Mouse (Mus musculus): ENCODE measurements around the gene Abtb2. TPM values are rescaled to one million over a fixed set of nuclear protein-coding genes. Genes with fewer than 3 reads are reported as not detected.

Abtb2 gene
- polyA plus RNA-seq, 1 experiment from 2014 or later = 5.6 TPM

DNA sequence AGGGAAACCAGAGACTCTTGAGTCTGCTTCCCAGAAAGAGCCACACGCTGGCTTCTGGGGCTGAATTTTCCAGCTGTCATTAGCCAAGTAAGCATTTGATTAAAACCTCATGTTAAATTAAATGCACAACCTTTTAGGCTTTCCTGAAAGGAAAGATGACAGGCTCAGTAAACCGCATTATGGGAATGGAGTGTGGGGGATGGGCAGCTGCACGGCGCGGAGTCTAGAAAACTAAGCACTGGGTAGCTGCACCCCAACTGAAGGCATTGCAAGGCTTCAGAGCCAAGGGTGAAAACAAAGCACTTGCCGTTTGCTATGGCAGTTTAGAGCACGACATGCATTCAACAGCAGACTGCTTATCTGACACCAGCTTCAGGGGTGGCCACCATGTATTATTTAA is 2.1 kb downstream of the Abtb2 start:
- Histone ChIP-seq H3K4me1 (replicated peaks; ENCODE audit: insufficient read depth, low read length) (peaks cover 40% of the 10 kb centered on the region; the same call in 1 of the 2 replicates), H3K36me3 (ENCODE audit: insufficient read depth, low read length) (no peaks in the 10 kb centered on the region), H3K9me3 (replicated peaks; ENCODE audit: low read length) (no peaks in the 10 kb centered on the region), H3K4me2 (ENCODE audit: low read length) (peak overlapping the region; percentile 99), H3K27ac (no peak overlapping the region), H3K9ac (ENCODE audit: low read depth, low read length) (peak overlapping the region; percentile 65; the same call in 1 of the 2 replicates), H3K27me3 (ENCODE audit: insufficient read depth, low read length) (no peaks in the 10 kb centered on the region), H3K4me3 (replicated peaks; ENCODE audit: low read depth, low read length) (peak overlapping the region; percentile 62)
- no peak for TF ChIP-seq CTCF (IDR thresholded peaks at IDR 0.05; ENCODE audit: low read depth)
- 31% methylated on average over 7 of the region's 7 CpGs for WGBS
- ATAC-seq (replicated peaks; ENCODE audit: low FRiP score, low read depth) (no peak), DNase-seq (ENCODE audit: low spot score) (no peak)

GRCm38 (mm10) chr2:103569716-103570115 is 3.6 kb downstream of the Abtb2 start:
- H3K9me3 ChIP-seq (replicated peaks; ENCODE audit: low read length) = no peaks in the 10 kb centered on the region
- no peak for TF ChIP-seq CTCF (IDR thresholded peaks at IDR 0.05; ENCODE audit: low read depth)
- DNase-seq (ENCODE audit: low spot score) = no peak
- no peak overlapping the region for H3K9ac ChIP-seq (ENCODE audit: low read depth, low read length)
- no peak overlapping the region for H3K4me3 ChIP-seq (replicated peaks; ENCODE audit: low read depth, low read length)
- H3K27me3 ChIP-seq (ENCODE audit: insufficient read depth, low read length) = no peaks in the 10 kb centered on the region
- peaks cover 40% of the 10 kb centered on the region; the same call in 1 of the 2 replicates for H3K4me1 ChIP-seq (replicated peaks; ENCODE audit: insufficient read depth, low read length)
- H3K36me3 ChIP-seq (ENCODE audit: insufficient read depth, low read length) = no peaks in the 10 kb centered on the region
- 0 out of 2 replicates have a peak overlapping the region, but pooled peaks have one; percentile 7 for H3K4me2 ChIP-seq (ENCODE audit: low read length)
- no peak for ATAC-seq (replicated peaks; ENCODE audit: low FRiP score, low read depth)
- 48% methylated on average over 1 of the region's 1 CpGs for WGBS
- H3K27ac ChIP-seq = no peak overlapping the region

DNA sequence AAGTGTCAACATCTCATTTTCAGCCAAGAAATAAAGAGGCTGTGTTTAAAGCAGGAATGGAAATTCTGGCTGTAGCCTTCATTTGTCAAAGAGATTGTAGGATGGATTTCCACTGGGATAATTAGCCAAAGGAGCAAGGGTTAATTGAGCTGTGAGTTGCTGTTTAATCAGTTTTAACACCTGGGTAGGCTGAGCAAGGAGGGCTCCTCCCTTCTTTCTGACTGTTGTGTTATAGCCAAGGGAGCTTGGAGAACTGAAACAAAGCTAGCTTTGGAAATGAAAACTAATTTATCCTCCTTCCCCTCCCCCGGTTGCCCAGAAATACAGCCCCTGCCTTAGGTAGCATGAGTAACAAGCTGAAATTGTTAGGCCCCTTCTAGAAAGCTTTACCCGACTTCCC is 6.2 kb downstream of the Abtb2 start:
- H3K27ac ChIP-seq = no peak overlapping the region
- no peak for ATAC-seq (replicated peaks; ENCODE audit: low FRiP score, low read depth)
- no peaks in the 10 kb centered on the region for H3K36me3 ChIP-seq (ENCODE audit: insufficient read depth, low read length)
- H3K4me3 ChIP-seq (replicated peaks; ENCODE audit: low read depth, low read length) = no peak overlapping the region
- no peak overlapping the region for H3K9ac ChIP-seq (ENCODE audit: low read depth, low read length)
- H3K27me3 ChIP-seq (ENCODE audit: insufficient read depth, low read length) = no peaks in the 10 kb centered on the region
- no peak for DNase-seq (ENCODE audit: low spot score)
- no peaks in the 10 kb centered on the region for H3K9me3 ChIP-seq (replicated peaks; ENCODE audit: low read length)
- no peak for TF ChIP-seq CTCF (IDR thresholded peaks at IDR 0.05; ENCODE audit: low read depth)
- peaks cover 26% of the 10 kb centered on the region; the same call in 1 of the 2 replicates for H3K4me1 ChIP-seq (replicated peaks; ENCODE audit: insufficient read depth, low read length)
- no peak overlapping the region for H3K4me2 ChIP-seq (ENCODE audit: low read length)
- 39% methylated on average over 2 of the region's 2 CpGs for WGBS

DNA sequence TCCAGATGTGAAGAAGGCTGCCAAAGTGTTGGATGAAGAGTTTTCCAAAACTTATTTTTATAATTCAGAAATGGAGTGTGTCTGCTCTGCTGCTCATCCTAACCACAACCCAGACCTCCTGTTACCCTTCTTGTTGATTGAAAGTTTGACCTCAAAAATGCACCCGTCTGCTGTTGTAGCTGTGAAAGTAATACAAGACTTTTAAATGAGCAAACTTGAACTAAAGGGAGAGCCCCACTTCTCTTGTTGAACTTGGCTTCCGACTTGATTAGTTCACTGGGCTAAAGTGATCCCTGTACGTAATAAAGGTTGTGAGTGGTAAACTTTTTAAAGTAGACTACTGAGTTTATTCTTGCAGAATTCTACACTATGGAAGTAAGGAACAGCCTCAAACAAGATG is 10.3 kb downstream of the Abtb2 start:
- H3K9ac ChIP-seq (ENCODE audit: low read depth, low read length) = no peak overlapping the region
- no peak overlapping the region for H3K4me2 ChIP-seq (ENCODE audit: low read length)
- no peak overlapping the region for H3K27ac ChIP-seq
- no peaks in the 10 kb centered on the region for H3K36me3 ChIP-seq (ENCODE audit: insufficient read depth, low read length)
- ATAC-seq (replicated peaks; ENCODE audit: low FRiP score, low read depth) = no peak
- H3K4me1 ChIP-seq (replicated peaks; ENCODE audit: insufficient read depth, low read length) = peaks cover 13% of the 10 kb centered on the region; the same call in 1 of the 2 replicates
- no peak for TF ChIP-seq CTCF (IDR thresholded peaks at IDR 0.05; ENCODE audit: low read depth)
- no peaks in the 10 kb centered on the region for H3K27me3 ChIP-seq (ENCODE audit: insufficient read depth, low read length)
- DNase-seq (ENCODE audit: low spot score) = no peak
- H3K9me3 ChIP-seq (replicated peaks; ENCODE audit: low read length) = no peaks in the 10 kb centered on the region
- WGBS = 61% methylated on average over 3 of the region's 3 CpGs
- no peak overlapping the region for H3K4me3 ChIP-seq (replicated peaks; ENCODE audit: low read depth, low read length)

DNA sequence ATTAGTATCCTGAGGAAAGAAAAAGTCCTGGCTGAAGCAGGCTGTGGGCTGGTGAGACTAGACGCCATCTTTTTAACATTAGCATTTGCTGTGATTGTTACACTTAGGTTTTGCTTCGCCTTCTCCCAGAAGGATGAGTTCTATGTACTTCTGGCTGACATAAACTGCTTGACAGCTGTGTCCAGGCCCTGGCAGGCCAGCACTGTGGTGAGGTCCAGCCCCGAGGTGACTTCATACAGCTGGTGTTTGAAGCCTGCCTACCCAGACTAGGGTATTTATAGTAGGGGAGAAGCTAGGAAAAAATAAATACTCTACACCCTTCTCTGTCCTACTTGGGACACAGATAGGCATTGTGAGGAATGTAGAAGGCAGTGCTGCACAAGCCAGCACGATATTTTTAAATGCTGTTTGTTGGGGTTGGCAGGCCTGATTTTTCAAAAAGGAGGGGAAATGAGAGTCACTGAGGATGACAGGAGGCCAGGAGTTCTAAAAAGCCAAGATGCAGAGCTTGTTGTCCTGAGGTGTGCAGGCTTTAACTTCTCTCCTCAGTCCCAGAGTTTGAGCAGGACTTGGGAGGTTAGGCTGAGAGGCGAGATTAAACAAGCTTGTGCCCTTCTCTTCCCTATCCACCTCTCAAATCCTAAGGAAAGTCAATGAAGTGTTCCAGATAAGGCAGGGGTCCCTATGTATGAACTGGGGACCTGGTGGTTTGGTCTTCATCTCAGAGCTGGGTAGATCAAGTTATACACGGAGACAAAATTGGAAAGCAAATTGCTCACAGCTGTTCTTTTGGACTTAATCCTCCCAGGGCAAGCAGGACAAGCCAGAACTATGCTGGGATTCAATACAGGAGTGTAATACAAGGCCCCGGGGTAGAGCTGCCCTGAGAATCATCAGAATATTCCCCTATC is 11.9 kb downstream of the Abtb2 start:
- Histone ChIP-seq H3K4me1 (replicated peaks; ENCODE audit: insufficient read depth, low read length) (peaks cover 7% of the 10 kb centered on the region; the same call in 1 of the 2 replicates), H3K4me2 (ENCODE audit: low read length) (no peak overlapping the region), H3K36me3 (ENCODE audit: insufficient read depth, low read length) (no peaks in the 10 kb centered on the region), H3K9me3 (replicated peaks; ENCODE audit: low read length) (no peaks in the 10 kb centered on the region), H3K27ac (no peak overlapping the region), H3K9ac (ENCODE audit: low read depth, low read length) (no peak overlapping the region), H3K27me3 (ENCODE audit: insufficient read depth, low read length) (no peaks in the 10 kb centered on the region), H3K4me3 (replicated peaks; ENCODE audit: low read depth, low read length) (no peak overlapping the region)
- ATAC-seq (replicated peaks; ENCODE audit: low FRiP score, low read depth) (no peak), DNase-seq (ENCODE audit: low spot score) (no peak)
- WGBS = 63% methylated on average over 7 of the region's 7 CpGs
- TF ChIP-seq CTCF (IDR thresholded peaks at IDR 0.05; ENCODE audit: low read depth) = no peak

DNA sequence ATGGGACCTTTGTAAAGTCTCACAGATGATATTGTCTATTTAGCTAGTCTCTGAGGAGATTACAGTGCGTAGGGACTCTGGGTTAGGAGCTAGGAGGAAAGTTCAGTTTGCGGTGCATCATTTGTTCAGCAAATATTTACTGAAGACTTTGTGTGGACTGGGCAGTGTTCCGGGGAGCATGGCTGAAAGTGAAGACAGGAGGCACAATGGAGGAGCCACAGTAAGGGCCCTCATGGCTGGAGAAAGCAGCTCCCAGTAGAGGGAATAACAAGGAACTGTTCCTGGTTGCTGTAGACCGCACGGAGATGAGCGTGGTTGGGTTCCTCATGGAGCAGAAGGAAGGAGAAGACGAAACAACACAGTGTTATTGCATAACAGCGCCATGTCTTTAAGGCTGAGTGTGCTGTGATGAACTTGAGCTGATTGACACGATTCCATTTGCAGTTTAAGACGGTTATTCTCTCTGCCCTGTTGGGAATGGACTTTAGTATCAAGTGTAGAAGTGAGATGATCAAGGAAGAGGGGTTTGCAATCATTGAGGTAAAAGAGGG is 12.6 kb downstream of the Abtb2 start:
- no peaks in the 10 kb centered on the region for H3K9me3 ChIP-seq (replicated peaks; ENCODE audit: low read length)
- WGBS = 91% methylated on average over 10 of the region's 10 CpGs
- DNase-seq (ENCODE audit: low spot score) (no peak), ATAC-seq (replicated peaks; ENCODE audit: low FRiP score, low read depth) (no peak)
- no peak overlapping the region for H3K9ac ChIP-seq (ENCODE audit: low read depth, low read length)
- H3K27ac ChIP-seq = no peak overlapping the region
- TF ChIP-seq CTCF (IDR thresholded peaks at IDR 0.05; ENCODE audit: low read depth) = no peak
- no peaks in the 10 kb centered on the region for H3K27me3 ChIP-seq (ENCODE audit: insufficient read depth, low read length)
- H3K36me3 ChIP-seq (ENCODE audit: insufficient read depth, low read length) = no peaks in the 10 kb centered on the region
- no peak overlapping the region for H3K4me2 ChIP-seq (ENCODE audit: low read length)
- no peak overlapping the region for H3K4me3 ChIP-seq (replicated peaks; ENCODE audit: low read depth, low read length)
- H3K4me1 ChIP-seq (replicated peaks; ENCODE audit: insufficient read depth, low read length) = peaks cover 6% of the 10 kb centered on the region; the same call in 1 of the 2 replicates

All from kidney, postnatal 0 days (tissue).